ENCODE assay signal across 9 mouse cellular contexts in genomic region chr3:108166486-108167211, GRCm38 (mm10). TPM values are rescaled to one million over a fixed set of nuclear protein-coding genes. Genes with fewer than 3 reads are reported as not detected.
DNase-seq lines count a peak whose midpoint lies in the region; ATAC-seq and TF ChIP-seq lines count a peak whose summit lies in the region.
"Had no signal": no experiment of that assay in that cellular context is flagged by ENCODE, and none has a peak within 500 bp of the region (broad histone marks: within the 10 kb centered on the region; RNA-seq: fewer than 3 reads in every experiment).

No protein-coding gene starts in this region.

- no peaks in the 10 kb centered on the region for H3K9me3 ChIP-seq in lung, postnatal 0 days (ENCODE audit: low read length)

- H3K9ac ChIP-seq in lung, postnatal 0 days (replicated peaks; ENCODE audit: low read depth), result no peak overlapping the region

- ATAC-seq in lung, postnatal 0 days, result peak; percentile 78

- H3K27ac ChIP-seq in lung, postnatal 0 days (ENCODE audit: low read length), result no peak overlapping the region

- 19% methylated on average over 9 of the region's 11 CpGs for WGBS in lung, postnatal 0 days

- H3K36me3 ChIP-seq in lung, postnatal 0 days (ENCODE audit: insufficient read depth, low read length), result no peaks in the 10 kb centered on the region

- peak; percentile 61 for TF ChIP-seq CTCF in lung, postnatal 0 days (IDR thresholded peaks at IDR 0.05)

- intact Hi-C loops in gastrocnemius, postnatal 36 days (cut with DNase I), result loop anchor here (10.0 kb wide), 1 partner anchor 218 kb away; the partner anchor contains the start of gene Psrc1

- H3K4me3 ChIP-seq in lung, postnatal 0 days (ENCODE audit: low read depth, low read length), result no peak overlapping the region
- H3K4me3 ChIP-seq: erythroblast, embryonic 14.5 days had no signal

- H3K4me1 ChIP-seq in lung, postnatal 0 days (ENCODE audit: insufficient read depth, low read depth, low read length), result no peaks in the 10 kb centered on the region

- no peak for TF ChIP-seq EP300 in lung, postnatal 0 days (IDR thresholded peaks at IDR 0.05)

- H3K4me2 ChIP-seq in lung, postnatal 0 days (replicated peaks; ENCODE audit: low read depth, low read length), result no peak overlapping the region

- H3K27me3 ChIP-seq in lung, postnatal 0 days (replicated peaks; ENCODE audit: insufficient read depth, low read length), result no peaks in the 10 kb centered on the region

- DNase-seq in adrenal gland, postnatal 14 days, result peak; percentile 75
- no peak for DNase-seq in adrenal gland, postnatal 4 days (ENCODE audit: low spot score in 2 of 2)
- peak; percentile 83 for DNase-seq in embryo, embryonic 11 days
- peak; percentile 53 to 55 for DNase-seq in gastrocnemius, postnatal 36 days
- peak; percentile 42 for DNase-seq in kidney, adult 9 months
- DNase-seq in lung, postnatal 0 days (ENCODE audit: low spot score), result peak; percentile 86
- DNase-seq in right cerebral cortex, postnatal 4 days, result peak; percentile 50
- DNase-seq in ovary, postnatal 36 days (ENCODE audit: low spot score), result no peak

RNA-seq across cellular contexts. Expression of gene Gpr61, which starts 12.0 kb away (rescaled TPM):
- 0.23 TPM in 1 of 2 replicates, not detected in the other for total RNA-seq in adrenal gland, postnatal 14 days (2021)
- under 1 TPM; 0.25 to 0.39 TPM for total RNA-seq in adrenal gland, postnatal 4 days (2021)
- total RNA-seq in gastrocnemius, postnatal 36 days (2021), result not detected
- not detected in 2 replicates for polyA plus RNA-seq in lung, postnatal 0 days (2015; fragmentation: Nextera tagmentation; extraction: Ambion mirVana)
- polyA plus RNA-seq: erythroblast, embryonic 14.5 days had no signal

RNA-seq across cellular contexts. Expression of gene Amigo1, which starts 19.5 kb away (rescaled TPM):
- total RNA-seq in adrenal gland, postnatal 14 days (2021), result 19.3 and 19.5 TPM in 2 replicates
- 10 to 100 TPM; 17.0 to 18.5 TPM for total RNA-seq in adrenal gland, postnatal 4 days (2021)
- 10 to 100 TPM; 23.3 to 27.5 TPM for total RNA-seq in gastrocnemius, postnatal 36 days (2021)
- polyA plus RNA-seq in lung, postnatal 0 days (2015; fragmentation: Nextera tagmentation; extraction: Ambion mirVana), result 4.6 TPM in 2 replicates

RNA-seq across cellular contexts. Expression of gene Gnai3, which starts 20.7 kb away (rescaled TPM):
- total RNA-seq in adrenal gland, postnatal 14 days (2021), result 134 and 140 TPM in 2 replicates
- total RNA-seq in adrenal gland, postnatal 4 days (2021), result 100 to 1,000 TPM; 128 to 135 TPM
- total RNA-seq in gastrocnemius, postnatal 36 days (2021), result 10 to 100 TPM in 1 of 2 experiments, 1 to 10 TPM in 1; 9.7 to 11.3 TPM
- polyA plus RNA-seq in lung, postnatal 0 days (2015; fragmentation: Nextera tagmentation; extraction: Ambion mirVana), result 87.4 and 96.3 TPM in 2 replicates

RNA-seq across cellular contexts. Expression of gene Cyb561d1, which starts 34.4 kb away (rescaled TPM):
- total RNA-seq in adrenal gland, postnatal 14 days (2021), result 5.7 and 9.6 TPM in 2 replicates
- 10 to 100 TPM in 1 of 2 experiments, 1 to 10 TPM in 1; 8.3 to 10.0 TPM for total RNA-seq in adrenal gland, postnatal 4 days (2021)
- 1 to 10 TPM; 2.5 to 3.1 TPM for total RNA-seq in gastrocnemius, postnatal 36 days (2021)
- 4.8 and 4.9 TPM in 2 replicates for polyA plus RNA-seq in lung, postnatal 0 days (2015; fragmentation: Nextera tagmentation; extraction: Ambion mirVana)

RNA-seq across cellular contexts. Expression of gene Atxn7l2, which starts 44.1 kb away (rescaled TPM):
- 8.1 and 10.2 TPM in 2 replicates for total RNA-seq in adrenal gland, postnatal 14 days (2021)
- 10 to 100 TPM; 15.6 to 16.9 TPM for total RNA-seq in adrenal gland, postnatal 4 days (2021)
- 1 to 10 TPM; 5.7 to 6.1 TPM for total RNA-seq in gastrocnemius, postnatal 36 days (2021)
- polyA plus RNA-seq in lung, postnatal 0 days (2015; fragmentation: Nextera tagmentation; extraction: Ambion mirVana), result 6.1 and 6.7 TPM in 2 replicates

Comparison
In these comparisons a context has a peak if more than half of its experiments do, and no peak if none do; other contexts are left out.
1. DNase-seq: peak in adrenal gland, postnatal 14 days (single experiment), embryo, embryonic 11 days (single experiment), gastrocnemius, postnatal 36 days (2 of 2), kidney, adult 9 months (single experiment), lung, postnatal 0 days (single experiment) and right cerebral cortex, postnatal 4 days (single experiment); none in adrenal gland, postnatal 4 days (0 of 2) and ovary, postnatal 36 days (single experiment).
2. RNA of gene Gnai3, which starts 20.7 kb away (total RNA-seq): 128 to 135 TPM in adrenal gland, postnatal 4 days and 134 to 140 TPM in adrenal gland, postnatal 14 days; 9.7 to 11.3 TPM in gastrocnemius, postnatal 36 days; every median in the first group is over 10 times any median in the second.